Mouse (Mus musculus) splenic B cell, adult 2 months (primary cell): ENCODE measurements around the gene Slc35c2.

ENCODE experiments used
- DNase-seq: peaks from one replicate; pipeline ENCODE4 v3.0.0-alpha.2; 2011; ENCODE audit warnings: low read depth, low spot score
- H3K27me3 ChIP-seq: 2 replicates; pipeline ENCODE4 v1.6.1; 2012; ENCODE audit warnings: mild to moderate bottlenecking, low read length, moderate library complexity, mixed read lengths; ENCODE audit not compliant: control insufficient read depth, poor library complexity, insufficient read depth, severe bottlenecking
- H3K36me3 ChIP-seq: 2 replicates; pipeline ENCODE4 v1.6.1; 2012; ENCODE audit warnings: mild to moderate bottlenecking, low read length, moderate library complexity, mixed read lengths; ENCODE audit not compliant: control insufficient read depth, poor library complexity, insufficient read depth, severe bottlenecking

The Slc35c2 gene

GRCm38 (mm10) chr2:165287202-165287984, at the start of gene Slc35c2:
Gene Slc35c2 (minus strand): TSS chr2:165287869.
- Histone ChIP-seq H3K27me3 (no peaks in the 10 kb centered on the region), H3K36me3 (peaks cover 4% of the 10 kb centered on the region; the same call in 1 of the 2 replicates)
- peak; percentile 88 for DNase-seq

GRCm38 (mm10) chr2:165337191-165337590, 49.5 kb upstream of the Slc35c2 start:
- H3K36me3 ChIP-seq, result no peaks in the 10 kb centered on the region
- peak; percentile 60 for DNase-seq
- no peaks in the 10 kb centered on the region for H3K27me3 ChIP-seq

GRCm38 (mm10) chr2:165332610-165333210, 45.0 kb upstream of the Slc35c2 start:
- peak; percentile 58 for DNase-seq
- no peaks in the 10 kb centered on the region for H3K27me3 ChIP-seq
- H3K36me3 ChIP-seq, result no peaks in the 10 kb centered on the region

- H3K36me3 ChIP-seq, result no peaks in the 10 kb centered on the region
Measured at GRCm38 (mm10) chr2:165329703-165330102, 42.0 kb upstream of the Slc35c2 start.

GRCm38 (mm10) chr2:165328746-165329145, 41.1 kb upstream of the Slc35c2 start:
- H3K36me3 ChIP-seq, result no peaks in the 10 kb centered on the region
- no peak for DNase-seq

More at GRCm38 (mm10) chr2:165329703-165330102, 42.0 kb upstream of the Slc35c2 start:
- no peak for DNase-seq
- H3K27me3 ChIP-seq, result no peaks in the 10 kb centered on the region

GRCm38 (mm10) chr2:165327386-165327785, 39.7 kb upstream of the Slc35c2 start:
- H3K27me3 ChIP-seq, result no peaks in the 10 kb centered on the region
- no peaks in the 10 kb centered on the region for H3K36me3 ChIP-seq
- DNase-seq, result no peak

More at GRCm38 (mm10) chr2:165328746-165329145, 41.1 kb upstream of the Slc35c2 start:
- no peaks in the 10 kb centered on the region for H3K27me3 ChIP-seq

- peak; percentile 98 for DNase-seq
- Histone ChIP-seq H3K27me3 (no peaks in the 10 kb centered on the region), H3K36me3 (no peaks in the 10 kb centered on the region)
Measured at GRCm38 (mm10) chr2:165326304-165327190, 38.9 kb upstream of the Slc35c2 start, which contains the start of gene Elmo2. Gene Elmo2 (minus strand): TSS chr2:165326479.

GRCm38 (mm10) chr2:165325521-165326303, 38.0 kb upstream of the Slc35c2 start:
- no peaks in the 10 kb centered on the region for H3K27me3 ChIP-seq
- no peak for DNase-seq
- no peaks in the 10 kb centered on the region for H3K36me3 ChIP-seq

- DNase-seq, result no peak
- Histone ChIP-seq H3K36me3 (no peaks in the 10 kb centered on the region), H3K27me3 (no peaks in the 10 kb centered on the region)
Measured at GRCm38 (mm10) chr2:165323928-165324327, 36.3 kb upstream of the Slc35c2 start.

GRCm38 (mm10) chr2:165323484-165323883, 35.8 kb upstream of the Slc35c2 start:
- no peak for DNase-seq
- Histone ChIP-seq H3K27me3 (no peaks in the 10 kb centered on the region), H3K36me3 (no peaks in the 10 kb centered on the region)

- no peak for DNase-seq
- no peaks in the 10 kb centered on the region for H3K36me3 ChIP-seq
- H3K27me3 ChIP-seq, result no peaks in the 10 kb centered on the region
Measured at GRCm38 (mm10) chr2:165321981-165322735, 34.5 kb upstream of the Slc35c2 start.

- Histone ChIP-seq H3K36me3 (no peaks in the 10 kb centered on the region), H3K27me3 (no peaks in the 10 kb centered on the region)
- peak; percentile 34 for DNase-seq
Measured at GRCm38 (mm10) chr2:165321381-165321888, 33.8 kb upstream of the Slc35c2 start.

GRCm38 (mm10) chr2:165320531-165321150, 33.0 kb upstream of the Slc35c2 start:
- no peak for DNase-seq

More at GRCm38 (mm10) chr2:165320531-165321150, 33.0 kb upstream of the Slc35c2 start:
- Histone ChIP-seq H3K27me3 (no peaks in the 10 kb centered on the region), H3K36me3 (0 out of 2 replicates have a peak, but pooled peaks cover under 1% of the 10 kb centered on the region)
